Comparison of ENCODE assay signal across 11 mouse cellular contexts in genomic region chr11:75140431-75140830, GRCm38 (mm10). TPM values are rescaled to one million over a fixed set of nuclear protein-coding genes. Genes with fewer than 3 reads are reported as not detected.
DNase-seq lines count a peak whose midpoint lies in the region; ATAC-seq and TF ChIP-seq lines count a peak whose summit lies in the region.
"Had no signal": no experiment of that assay in that cellular context is flagged by ENCODE, and none has a peak within 500 bp of the region (broad histone marks: within the 10 kb centered on the region; RNA-seq: fewer than 3 reads in every experiment).

No protein-coding gene starts in this region.

- no peak overlapping the region for H3K4me2 ChIP-seq in liver, embryonic 12.5 days
- no peak overlapping the region for H3K4me2 ChIP-seq in intestine, embryonic 15.5 days (replicated peaks)
- H3K4me2 ChIP-seq: forebrain, embryonic 12.5 days had no signal

- H3K36me3 ChIP-seq in liver, embryonic 12.5 days, result peaks cover 28% of the 10 kb centered on the region
- 0 out of 2 replicates have a peak, but pooled peaks cover 5% of the 10 kb centered on the region for H3K36me3 ChIP-seq in intestine, embryonic 15.5 days

- no peaks in the 10 kb centered on the region for H3K9me3 ChIP-seq in liver, embryonic 12.5 days (replicated peaks)
- no peaks in the 10 kb centered on the region for H3K9me3 ChIP-seq in intestine, embryonic 15.5 days
- H3K9me3 ChIP-seq: forebrain, embryonic 12.5 days had no signal

- ATAC-seq in liver, embryonic 12.5 days, result no peak
- no peak for ATAC-seq in intestine, embryonic 15.5 days

- 63% methylated on average over 5 of the region's 5 CpGs for whole genome bisulfite sequencing in liver, embryonic 12.5 days (ENCODE audit: insufficient replicate concordance)
- WGBS in intestine, embryonic 15.5 days, result 57% methylated on average over 5 of the region's 5 CpGs

- H3K4me3 ChIP-seq in liver, embryonic 12.5 days, result no peak overlapping the region
- no peak overlapping the region for H3K4me3 ChIP-seq in gastrocnemius, adult 2 months
- H3K4me3 ChIP-seq in intestine, embryonic 15.5 days (replicated peaks), result no peak overlapping the region
- H3K4me3 ChIP-seq: forebrain, embryonic 12.5 days; myocyte had no signal

- TF ChIP-seq CTCF in gastrocnemius, adult 2 months (IDR thresholded peaks at IDR 0.05), result no peak

- intact Hi-C loops in gastrocnemius, adult 2 months (cut with DNase I), result no loop called here

- no peaks in the 10 kb centered on the region for H3K27me3 ChIP-seq in liver, embryonic 12.5 days (replicated peaks)
- H3K27me3 ChIP-seq in intestine, embryonic 15.5 days (replicated peaks), result no peaks in the 10 kb centered on the region
- H3K27me3 ChIP-seq: forebrain, embryonic 12.5 days had no signal

- no peak overlapping the region for H3K9ac ChIP-seq in liver, embryonic 12.5 days
- no peak overlapping the region for H3K9ac ChIP-seq in intestine, embryonic 15.5 days
- H3K9ac ChIP-seq: forebrain, embryonic 12.5 days had no signal

- peaks cover 57% of the 10 kb centered on the region for H3K4me1 ChIP-seq in liver, embryonic 12.5 days
- peaks cover 45% of the 10 kb centered on the region for H3K4me1 ChIP-seq in intestine, embryonic 15.5 days (replicated peaks)

- peak overlapping the region; percentile 21; the same call in 1 of the 2 replicates for H3K27ac ChIP-seq in liver, embryonic 12.5 days
- H3K27ac ChIP-seq in gastrocnemius, adult 2 months, result peak overlapping the region; percentile 87
- H3K27ac ChIP-seq in intestine, embryonic 15.5 days, result peak overlapping the region; percentile 83

- DNase-seq in liver, result no peak
- DNase-seq in gastrocnemius, adult 2 months, result peak; percentile 80
- DNase-seq in skeletal muscle tissue, adult 2 months (ENCODE audit: low read depth, low spot score), result peak; percentile 90
- no peak for DNase-seq in c-Kit-positive CD71-positive TER-119-positive erythroid progenitor cells, embryonic 14.5 days (ENCODE audit: low spot score)
- no peak for DNase-seq in frontal cortex, adult 2 months (ENCODE audit: extremely low spot score in 1 of 2, low spot score in 1 of 2)
- no peak for DNase-seq in embryo, embryonic 10.5 days (ENCODE audit: low spot score)
- DNase-seq: layer of hippocampus, postnatal 36 days had no signal

RNA-seq across cellular contexts. Expression of gene Hic1, which starts 28.9 kb away (rescaled TPM):
- polyA plus RNA-seq in liver, embryonic 12.5 days (2016; fragmentation: Nextera tagmentation; extraction: Ambion mirVana), result 4.6 and 5.8 TPM in 2 replicates
- total RNA-seq in gastrocnemius, adult 2 months (2021), result 1 to 10 TPM; 4.6 to 6.6 TPM
- 20.3 and 22.0 TPM in 2 replicates for polyA plus RNA-seq in intestine, embryonic 15.5 days (2015; fragmentation: Nextera tagmentation; extraction: Ambion mirVana)
- 4.1 and 4.2 TPM in 2 replicates for polyA plus RNA-seq in frontal cortex, adult 2 months (2012; rRNA removed)

RNA-seq across cellular contexts. Expression of gene Ovca2, which starts 38.2 kb away (rescaled TPM):
- 17.6 and 17.9 TPM in 2 replicates for polyA plus RNA-seq in liver, embryonic 12.5 days (2016; fragmentation: Nextera tagmentation; extraction: Ambion mirVana)
- total RNA-seq in gastrocnemius, adult 2 months (2021), result 1 to 10 TPM; 2.5 to 3.6 TPM
- polyA plus RNA-seq in intestine, embryonic 15.5 days (2015; fragmentation: Nextera tagmentation; extraction: Ambion mirVana), result 21.3 and 21.4 TPM in 2 replicates
- polyA plus RNA-seq in frontal cortex, adult 2 months (2012; rRNA removed), result 17.3 and 18.5 TPM in 2 replicates

RNA-seq across cellular contexts. Expression of gene Dph1, which starts 50.6 kb away (rescaled TPM):
- polyA plus RNA-seq in liver, embryonic 12.5 days (2016; fragmentation: Nextera tagmentation; extraction: Ambion mirVana), result 19.7 and 20.5 TPM in 2 replicates
- total RNA-seq in gastrocnemius, adult 2 months (2021), result 1 to 10 TPM; 5.5 to 6.2 TPM
- 23.4 and 23.8 TPM in 2 replicates for polyA plus RNA-seq in intestine, embryonic 15.5 days (2015; fragmentation: Nextera tagmentation; extraction: Ambion mirVana)
- polyA plus RNA-seq in frontal cortex, adult 2 months (2012; rRNA removed), result 21.2 and 22.2 TPM in 2 replicates

RNA-seq across cellular contexts. Expression of gene Rtn4rl1, which starts 53.2 kb away (rescaled TPM):
- 1.2 and 1.3 TPM in 2 replicates for polyA plus RNA-seq in liver, embryonic 12.5 days (2016; fragmentation: Nextera tagmentation; extraction: Ambion mirVana)
- total RNA-seq in gastrocnemius, adult 2 months (2021), result 1 to 10 TPM in 1 of 2 experiments, under 1 TPM in 1; 0.54 to 1.1 TPM
- 1.7 and 1.8 TPM in 2 replicates for polyA plus RNA-seq in intestine, embryonic 15.5 days (2015; fragmentation: Nextera tagmentation; extraction: Ambion mirVana)
- polyA plus RNA-seq in frontal cortex, adult 2 months (2012; rRNA removed), result 25.3 and 28.1 TPM in 2 replicates

Comparison
In these comparisons a context has a peak if more than half of its experiments do, and no peak if none do; other contexts are left out.
1. H3K27ac ChIP-seq: peak in every context shown above with its lines; median percentile 87 in gastrocnemius, adult 2 months; 83 in intestine, embryonic 15.5 days; 21 in liver, embryonic 12.5 days.
2. DNase-seq: peak in gastrocnemius, adult 2 months (single experiment) and skeletal muscle tissue, adult 2 months (single experiment); none in liver (single experiment), c-Kit-positive CD71-positive TER-119-positive erythroid progenitor cells, embryonic 14.5 days (single experiment), frontal cortex, adult 2 months (0 of 2) and embryo, embryonic 10.5 days (single experiment).